Mouse (Mus musculus): ENCODE measurements around the gene Tiparp.

DNA sequence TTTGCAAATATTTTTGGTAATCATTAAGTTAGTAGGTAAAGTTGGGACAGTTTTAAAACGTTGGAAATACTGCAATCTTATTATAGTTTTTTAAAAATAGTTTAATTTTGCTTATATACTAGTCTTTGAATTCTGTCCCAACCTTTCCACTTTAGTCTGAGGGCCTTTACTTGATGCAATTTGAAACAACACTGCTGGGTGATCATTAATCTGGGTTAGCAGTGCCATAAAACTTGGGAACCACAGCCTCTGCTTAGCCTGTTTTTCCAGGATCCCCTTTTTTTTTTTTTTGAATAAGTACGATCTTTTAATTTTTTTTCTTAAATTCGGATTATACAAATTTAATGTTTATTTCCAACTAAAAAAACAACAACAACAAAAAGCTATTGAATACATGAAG lies 1.0 kb upstream of the Tiparp start:
- TF ChIP-seq CTCF (IDR thresholded peaks at IDR 0.05; ENCODE audit: borderline replicate concordance, insufficient read depth, low read depth, low read length) (no peak), POLR2A (IDR thresholded peaks at IDR 0.05; ENCODE audit: borderline replicate concordance, insufficient read depth, low read length) (no peak)
